ENCODE assay signal across 18 mouse cellular contexts in the genomic region with DNA sequence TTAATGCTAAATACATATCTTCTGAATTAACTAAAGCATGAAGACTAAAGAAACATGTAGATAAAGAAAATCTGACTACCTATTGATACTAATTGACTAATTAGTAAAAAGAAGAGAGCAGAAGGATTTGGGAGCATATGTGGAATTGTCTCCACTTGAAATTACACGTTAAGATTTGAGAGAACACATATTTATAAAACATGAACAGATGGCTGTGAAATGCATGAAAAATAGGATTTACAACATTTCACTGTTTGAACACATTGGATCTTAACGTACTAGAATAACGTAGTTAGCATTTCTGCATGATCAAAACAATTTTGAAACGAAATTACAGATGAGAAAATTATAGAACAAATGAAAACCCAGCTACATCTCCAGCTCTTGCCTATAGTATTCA.
DNase-seq lines count a peak whose midpoint lies in the region; ATAC-seq and TF ChIP-seq lines count a peak whose summit lies in the region.
"Had no signal": no experiment of that assay in that cellular context is flagged by ENCODE, and none has a peak within 500 bp of the region (broad histone marks: within the 10 kb centered on the region; RNA-seq: fewer than 3 reads in every experiment).

No protein-coding gene starts in this region.

- TF ChIP-seq POLR2A in brain, embryonic 14.5 days (IDR thresholded peaks at IDR 0.05; ENCODE audit: borderline replicate concordance, extremely low read depth, insufficient read depth, insufficient read length, poor library complexity, severe bottlenecking), result no peak

- no peak for ATAC-seq in forebrain, postnatal 0 days
- ATAC-seq in forebrain, embryonic 15.5 days (replicated peaks), result no peak
- ATAC-seq in kidney, embryonic 16.5 days (ENCODE audit: low FRiP score, low TSS enrichment), result no peak
- ATAC-seq: forebrain, embryonic 16.5 days had no signal

- no peak for TF ChIP-seq CTCF in forebrain, postnatal 0 days (IDR thresholded peaks at IDR 0.05; ENCODE audit: low read depth)
- TF ChIP-seq CTCF in brain, embryonic 14.5 days (IDR thresholded peaks at IDR 0.05; ENCODE audit: borderline replicate concordance, extremely low read depth, insufficient read depth, insufficient read length), result no peak

- 45% methylated on average over 4 of the region's 4 CpGs for WGBS in forebrain, postnatal 0 days
- 50% methylated on average over 4 of the region's 4 CpGs for WGBS in forebrain, embryonic 15.5 days
- WGBS in kidney, embryonic 16.5 days, result 85% methylated on average over 4 of the region's 4 CpGs

- no peak overlapping the region for H3K27ac ChIP-seq in forebrain, postnatal 0 days (ENCODE audit: low read depth, low read length)
- H3K27ac ChIP-seq in forebrain, embryonic 15.5 days (replicated peaks), result no peak overlapping the region
- no peak overlapping the region for H3K27ac ChIP-seq in kidney, embryonic 16.5 days (ENCODE audit: low read length)
- H3K27ac ChIP-seq: embryonic facial prominence, embryonic 10.5 days; embryonic facial prominence, embryonic 12.5 days; forebrain, embryonic 12.5 days had no signal

- H3K27me3 ChIP-seq in forebrain, postnatal 0 days (ENCODE audit: insufficient read depth, low read length), result no peaks in the 10 kb centered on the region
- H3K27me3 ChIP-seq in forebrain, embryonic 15.5 days, result no peaks in the 10 kb centered on the region
- no peaks in the 10 kb centered on the region for H3K27me3 ChIP-seq in kidney, embryonic 16.5 days (ENCODE audit: insufficient read depth, low read length)
- H3K27me3 ChIP-seq: embryonic facial prominence, embryonic 12.5 days; forebrain, embryonic 12.5 days had no signal

- H3K9me3 ChIP-seq in forebrain, postnatal 0 days (ENCODE audit: low read length), result no peaks in the 10 kb centered on the region
- H3K9me3 ChIP-seq in forebrain, embryonic 15.5 days, result no peaks in the 10 kb centered on the region
- H3K9me3 ChIP-seq in kidney, embryonic 16.5 days (ENCODE audit: low read length), result no peaks in the 10 kb centered on the region
- H3K9me3 ChIP-seq: embryonic facial prominence, embryonic 10.5 days; embryonic facial prominence, embryonic 12.5 days; forebrain, embryonic 12.5 days had no signal

- no peak overlapping the region for H3K9ac ChIP-seq in forebrain, postnatal 0 days
- no peak overlapping the region for H3K9ac ChIP-seq in forebrain, embryonic 15.5 days (replicated peaks)
- no peak overlapping the region for H3K9ac ChIP-seq in kidney, embryonic 16.5 days (replicated peaks; ENCODE audit: low read length)
- H3K9ac ChIP-seq: embryonic facial prominence, embryonic 12.5 days; forebrain, embryonic 12.5 days had no signal

- no peak overlapping the region for H3K4me2 ChIP-seq in forebrain, postnatal 0 days (ENCODE audit: low read depth)
- H3K4me2 ChIP-seq in forebrain, embryonic 15.5 days (replicated peaks), result no peak overlapping the region
- H3K4me2 ChIP-seq in kidney, embryonic 16.5 days (replicated peaks; ENCODE audit: low read depth, low read length), result no peak overlapping the region
- H3K4me2 ChIP-seq: embryonic facial prominence, embryonic 12.5 days; forebrain, embryonic 12.5 days had no signal

- H3K4me1 ChIP-seq in forebrain, postnatal 0 days (ENCODE audit: insufficient read depth), result no peaks in the 10 kb centered on the region
- no peaks in the 10 kb centered on the region for H3K4me1 ChIP-seq in forebrain, embryonic 15.5 days
- no peaks in the 10 kb centered on the region for H3K4me1 ChIP-seq in kidney, embryonic 16.5 days (ENCODE audit: insufficient read depth, low read length)
- H3K4me1 ChIP-seq: embryonic facial prominence, embryonic 10.5 days; embryonic facial prominence, embryonic 12.5 days; forebrain, embryonic 12.5 days had no signal

- H3K36me3 ChIP-seq in forebrain, postnatal 0 days (ENCODE audit: insufficient read depth), result no peaks in the 10 kb centered on the region
- no peaks in the 10 kb centered on the region for H3K36me3 ChIP-seq in forebrain, embryonic 15.5 days
- H3K36me3 ChIP-seq in kidney, embryonic 16.5 days (ENCODE audit: insufficient read depth, low read length), result no peaks in the 10 kb centered on the region
- H3K36me3 ChIP-seq: embryonic facial prominence, embryonic 10.5 days; embryonic facial prominence, embryonic 12.5 days; forebrain, embryonic 12.5 days had no signal

- peak; percentile 7 for DNase-seq in forebrain, postnatal 0 days
- DNase-seq in brain, embryonic 14.5 days (ENCODE audit: low read depth), result peak; percentile 61
- DNase-seq in telencephalon, adult 2 months (ENCODE audit: low read depth, low spot score), result peak; percentile 8
- DNase-seq in heart, adult 18-20 months, result no peak
- DNase-seq: adrenal gland, adult 2 months; adrenal gland, postnatal 10 days; adrenal gland, postnatal 25 days; cerebellum, adult 11-12 months; cerebellum, adult 2 months; cerebellum, adult 9-10 months; cerebellum, postnatal 10 days; cerebellum, postnatal 25 days had no signal

- H3K4me3 ChIP-seq in forebrain, postnatal 0 days (ENCODE audit: low read depth, low read length), result no peak overlapping the region
- no peak overlapping the region for H3K4me3 ChIP-seq in forebrain, embryonic 15.5 days
- no peak overlapping the region for H3K4me3 ChIP-seq in kidney, embryonic 16.5 days (ENCODE audit: low read length)
- H3K4me3 ChIP-seq: embryonic facial prominence, embryonic 10.5 days; embryonic facial prominence, embryonic 12.5 days; forebrain, embryonic 12.5 days had no signal

Comparison
In these comparisons a context has a peak if more than half of its experiments do, and no peak if none do; other contexts are left out.
1. DNase-seq: peak in forebrain, postnatal 0 days (single experiment), brain, embryonic 14.5 days (single experiment) and telencephalon, adult 2 months (single experiment); none in heart, adult 18-20 months (0 of 2).